Mouse (Mus musculus) lung, adult 10 weeks (tissue): Measurements from ENCODE around the gene Gm10135. TPM values are rescaled to one million over a fixed set of nuclear protein-coding genes. Genes with fewer than 3 reads are reported as not detected.

ENCODE experiments used
- polyA plus RNA-seq: library from polyadenylated mRNA; stranded (reverse); fragments of 350-450 nt; fragmentation: Illumina TruSeq; extraction: RNeasy Lipid Tissue Mini Kit (QIAGEN cat#74804); gene quantifications from one replicate; pipeline ENCODE4 v1.2.3, GENCODE M21; 2014; ENCODE audit warnings: low read depth, low replicate concordance; ENCODE audit not compliant: insufficient read depth

Gene Gm10135
- polyA plus RNA-seq: not detected

DNA sequence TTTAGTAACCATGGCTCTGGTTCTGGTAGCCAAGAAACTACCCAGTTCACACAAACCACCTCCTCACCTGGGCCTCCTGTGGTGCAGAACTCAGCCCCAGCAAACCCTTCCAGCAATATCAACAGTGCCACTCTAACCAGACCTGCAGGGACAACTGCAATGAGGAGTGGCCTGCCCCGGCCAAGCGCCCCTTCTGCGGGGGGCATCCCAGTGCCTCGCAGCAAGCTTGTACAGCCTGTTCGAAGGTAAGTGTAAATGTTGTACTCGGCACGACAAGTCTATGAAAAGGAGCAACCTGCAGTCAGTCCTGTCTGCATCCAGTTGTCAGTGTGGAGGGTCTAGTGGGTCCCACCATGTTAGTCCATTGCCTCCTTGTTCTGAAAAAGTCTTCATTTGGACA is at the start of gene Gm10135:
TSS of gene Gm10135 (minus strand) at position 101 of the 400 bp plus-strand sequence.

DNA sequence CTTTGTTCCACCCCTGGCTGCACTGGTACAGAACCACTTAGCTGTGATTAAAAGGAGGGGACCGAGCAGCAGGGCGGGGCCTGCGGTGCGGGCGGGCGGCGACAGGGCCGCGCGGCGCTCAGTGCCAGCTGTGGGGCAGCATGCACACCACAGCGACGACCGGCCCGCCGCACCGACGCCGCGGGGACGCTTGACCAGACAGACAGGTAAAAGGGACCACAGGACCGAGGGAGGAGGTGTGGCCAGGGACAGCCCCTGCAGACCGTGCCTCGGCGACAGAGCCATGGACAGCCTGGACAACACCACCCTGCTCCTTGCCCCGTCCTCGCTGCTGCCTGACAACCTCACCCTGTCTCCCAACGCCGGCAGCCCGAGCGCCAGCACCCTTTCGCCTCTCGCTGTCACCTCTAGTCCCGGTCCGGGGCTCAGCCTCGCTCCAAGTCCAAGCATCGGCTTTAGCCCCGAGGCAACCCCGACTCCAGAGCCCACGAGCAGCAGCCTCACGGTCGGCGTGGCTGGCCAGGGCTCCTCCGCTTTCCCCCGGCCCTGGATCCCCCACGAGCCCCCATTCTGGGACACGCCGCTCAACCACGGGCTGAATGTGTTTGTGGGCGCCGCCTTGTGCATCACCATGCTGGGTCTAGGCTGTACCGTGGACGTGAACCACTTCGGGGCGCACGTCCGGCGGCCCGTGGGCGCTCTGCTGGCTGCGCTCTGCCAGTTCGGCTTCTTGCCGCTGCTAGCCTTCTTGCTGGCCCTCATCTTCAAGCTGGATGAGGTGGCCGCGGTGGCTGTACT is 32.5 kb upstream of the Gm10135 start, which contains the start of gene Slc10a4:
TSS of gene Slc10a4 (plus strand) at position 100 of the 798 bp plus-strand sequence.

Other genes starting within 250 kb of the Gm10135 start
- 1.7 TPM for gene Txk, start 221.9 kb downstream of the Gm10135 start, polyA plus RNA-seq
- gene Tec, start 106.2 kb downstream of the Gm10135 start, polyA plus RNA-seq: 7.8 TPM
- 23.6 TPM for gene Slain2, start 60.4 kb downstream of the Gm10135 start, polyA plus RNA-seq
- gene Slc10a4, start 32.2 kb upstream of the Gm10135 start, polyA plus RNA-seq: not detected